Mouse (Mus musculus): ENCODE measurements at regions not wholly inside any gene's neighbourhood (a gene's known extent, or its start where the extent isn't known, plus 50 kb on each side); places are given as distances from the start of the nearest gene placed in this dataset.
"Not testable (repeated sequence)": the region's sequence is repeated elsewhere in the genome, so short reads cannot be mapped to it uniquely, and the experiment has no call there.

DNA sequence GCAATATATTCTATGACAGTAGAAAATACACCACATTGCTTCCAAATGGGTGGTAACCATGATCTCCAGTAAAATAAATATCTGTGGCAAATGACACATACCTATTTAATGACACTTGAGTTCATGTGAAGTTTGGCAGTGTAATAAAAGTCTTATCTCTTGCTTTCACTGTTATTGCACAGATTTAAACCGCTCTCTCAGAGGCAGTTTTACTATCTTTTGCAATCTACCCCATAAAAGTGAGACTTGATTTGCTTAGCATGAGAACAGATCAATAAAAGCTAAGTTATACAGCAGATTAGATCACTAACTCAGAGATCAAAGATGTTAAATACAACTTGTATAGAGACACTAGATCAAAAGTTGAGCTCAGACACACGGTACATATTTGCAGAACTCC, 510.2 kb downstream of the Isl1 start:
- H3K9ac ChIP-seq (replicated peaks): no peak overlapping the region
- no peak overlapping the region for H3K27ac ChIP-seq
- no peak for ATAC-seq (ENCODE audit: insufficient number of reproducible peaks, insufficient read depth, low FRiP score, low TSS enrichment, low read depth)
- H3K4me1 ChIP-seq (replicated peaks): no peaks in the 10 kb centered on the region
- H3K4me2 ChIP-seq: no peak overlapping the region
- H3K36me3 ChIP-seq: no peaks in the 10 kb centered on the region
- no peak overlapping the region for H3K4me3 ChIP-seq (replicated peaks)
- WGBS: 32% methylated on average over 2 of the region's 2 CpGs
- no peaks in the 10 kb centered on the region for H3K9me3 ChIP-seq
- no peaks in the 10 kb centered on the region for H3K27me3 ChIP-seq

DNA sequence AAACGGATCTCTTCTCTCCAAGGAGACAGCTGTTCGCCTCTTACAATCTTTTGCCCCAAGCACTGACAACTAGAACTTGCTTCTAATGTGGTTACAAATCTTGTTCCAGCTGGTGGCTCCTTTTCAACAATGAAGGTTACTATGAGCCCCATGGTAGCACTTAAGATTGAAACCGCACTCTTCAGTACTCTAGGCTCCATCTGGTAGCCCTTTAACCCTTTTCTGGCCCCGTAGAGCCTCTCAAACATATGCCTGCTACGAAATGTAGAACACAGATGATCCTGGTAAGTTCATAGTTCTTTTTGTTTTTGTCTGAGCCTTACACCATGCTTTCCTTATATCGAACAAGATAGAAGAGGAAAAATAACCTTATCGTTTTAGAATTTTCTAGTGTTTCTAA, 558.2 kb downstream of the Isl1 start:
- H3K27ac ChIP-seq: no peak overlapping the region
- no peaks in the 10 kb centered on the region for H3K27me3 ChIP-seq
- no peak overlapping the region for H3K9ac ChIP-seq (replicated peaks)
- no peak overlapping the region for H3K4me2 ChIP-seq
- H3K36me3 ChIP-seq: no peaks in the 10 kb centered on the region
- ATAC-seq (ENCODE audit: insufficient number of reproducible peaks, insufficient read depth, low FRiP score, low TSS enrichment, low read depth): no peak
- H3K4me3 ChIP-seq (replicated peaks): no peak overlapping the region
- no peaks in the 10 kb centered on the region for H3K9me3 ChIP-seq
- WGBS: 58% methylated on average over 7 of the region's 7 CpGs
- no peaks in the 10 kb centered on the region for H3K4me1 ChIP-seq (replicated peaks)

- H3K9ac ChIP-seq (replicated peaks); H3K27me3 ChIP-seq; H3K4me3 ChIP-seq (replicated peaks); H3K36me3 ChIP-seq; H3K27ac ChIP-seq; ATAC-seq (ENCODE audit: insufficient number of reproducible peaks, insufficient read depth, low FRiP score, low TSS enrichment, low read depth); H3K9me3 ChIP-seq; H3K4me1 ChIP-seq (replicated peaks); H3K4me2 ChIP-seq: not testable (repeated sequence)
- 77% methylated on average over 1 of the region's 1 CpGs for WGBS
Observed at GRCm38 (mm10) chr13:115742080-115742479, 567.4 kb downstream of the Isl1 start.

DNA sequence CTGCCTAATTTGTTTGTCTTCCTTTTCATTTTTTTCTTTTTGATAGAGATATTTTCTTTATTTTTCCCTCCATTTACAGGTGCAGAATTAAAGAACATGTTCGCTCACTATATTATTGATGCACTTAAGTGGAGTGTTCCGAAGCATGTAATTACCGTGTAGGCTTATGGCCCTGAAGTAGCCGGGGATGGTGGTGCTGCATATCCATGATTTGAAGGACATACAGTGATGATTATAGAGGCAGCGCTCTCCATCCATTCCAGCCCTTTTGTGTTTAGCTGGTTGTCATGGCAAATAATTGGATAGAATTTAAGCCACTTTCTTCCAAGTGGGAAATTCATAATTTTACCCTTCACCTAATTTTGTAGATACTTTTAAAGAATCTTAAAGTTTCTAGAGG, 581.5 kb downstream of the Isl1 start:
- no peak for ATAC-seq (ENCODE audit: insufficient number of reproducible peaks, insufficient read depth, low FRiP score, low TSS enrichment, low read depth)
- Histone ChIP-seq H3K9me3 (no peaks in the 10 kb centered on the region), H3K36me3 (no peaks in the 10 kb centered on the region), H3K4me1 (replicated peaks) (no peaks in the 10 kb centered on the region), H3K9ac (replicated peaks) (no peak overlapping the region), H3K4me3 (replicated peaks) (no peak overlapping the region), H3K27ac (no peak overlapping the region), H3K27me3 (no peaks in the 10 kb centered on the region), H3K4me2 (no peak overlapping the region)
- 89% methylated on average over 5 of the region's 5 CpGs for WGBS

DNA sequence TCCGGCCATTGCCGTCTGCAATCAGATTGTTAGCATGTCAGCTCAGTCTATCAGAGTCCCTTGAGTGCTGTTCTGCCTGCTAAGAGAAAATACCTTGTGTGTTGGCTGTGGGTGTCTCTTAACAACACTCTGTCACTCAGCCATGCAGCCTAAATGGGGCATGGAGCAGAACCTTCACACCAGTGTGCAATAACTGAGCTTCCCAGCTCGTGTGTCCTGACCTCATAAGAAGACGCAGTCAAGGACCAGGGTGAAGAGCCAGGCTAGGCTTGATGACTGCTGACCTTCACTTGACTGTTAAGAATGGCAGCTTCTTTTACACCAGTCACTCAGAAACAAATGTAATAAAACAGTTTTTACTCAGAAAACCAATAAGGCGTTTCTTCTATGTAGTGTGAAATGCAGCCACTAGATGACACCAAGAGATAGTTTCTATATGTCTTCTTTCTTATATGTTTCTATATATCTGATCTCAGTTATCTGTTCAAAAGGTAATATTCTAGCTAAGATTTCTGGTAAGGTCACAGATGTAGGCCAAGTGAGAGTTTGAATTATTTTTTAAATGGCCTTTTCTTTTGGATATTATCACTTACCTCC, 584.0 kb downstream of the Isl1 start:
- H3K36me3 ChIP-seq: no peaks in the 10 kb centered on the region
- H3K4me2 ChIP-seq: no peak overlapping the region
- no peak for ATAC-seq (ENCODE audit: insufficient number of reproducible peaks, insufficient read depth, low FRiP score, low TSS enrichment, low read depth)
- H3K27ac ChIP-seq: no peak overlapping the region
- H3K4me1 ChIP-seq (replicated peaks): no peaks in the 10 kb centered on the region
- no peaks in the 10 kb centered on the region for H3K9me3 ChIP-seq
- no peaks in the 10 kb centered on the region for H3K27me3 ChIP-seq
- no peak overlapping the region for H3K9ac ChIP-seq (replicated peaks)
- 53% methylated on average over 5 of the region's 5 CpGs for WGBS
- no peak overlapping the region for H3K4me3 ChIP-seq (replicated peaks)

DNA sequence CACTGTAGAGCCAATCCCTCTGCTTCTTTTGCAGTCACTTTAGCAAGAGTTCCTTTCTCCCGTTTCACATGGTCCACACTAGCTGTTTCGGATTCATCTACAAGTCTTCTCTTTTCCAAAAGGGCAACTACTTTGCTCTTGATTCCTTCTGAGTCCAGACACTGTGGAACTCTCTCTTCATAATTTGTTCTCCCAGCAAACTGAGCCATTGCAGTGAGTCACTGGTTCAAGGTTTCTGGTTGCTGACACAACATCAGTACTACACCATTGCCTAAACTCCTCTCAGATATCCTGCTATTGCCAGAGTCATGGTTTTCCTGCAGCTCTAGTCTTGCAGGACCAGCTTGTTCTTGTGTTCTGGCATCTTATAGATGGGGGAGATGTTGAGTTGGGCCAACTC, 590.2 kb downstream of the Isl1 start:
- no peak for ATAC-seq (ENCODE audit: insufficient number of reproducible peaks, insufficient read depth, low FRiP score, low TSS enrichment, low read depth)
- Histone ChIP-seq H3K27me3 (no peaks in the 10 kb centered on the region), H3K4me1 (replicated peaks) (no peaks in the 10 kb centered on the region), H3K9ac (replicated peaks) (no peak overlapping the region), H3K4me3 (replicated peaks) (no peak overlapping the region), H3K36me3 (no peaks in the 10 kb centered on the region), H3K27ac (no peak overlapping the region), H3K4me2 (no peak overlapping the region), H3K9me3 (no peaks in the 10 kb centered on the region)
- 88% methylated on average over 2 of the region's 2 CpGs for WGBS

GRCm38 (mm10) chr13:115718859-115719258, 590.6 kb downstream of the Isl1 start:
- H3K4me2 ChIP-seq: no peak overlapping the region
- H3K27me3 ChIP-seq: no peaks in the 10 kb centered on the region
- ATAC-seq (ENCODE audit: insufficient number of reproducible peaks, insufficient read depth, low FRiP score, low TSS enrichment, low read depth): no peak
- H3K36me3 ChIP-seq: no peaks in the 10 kb centered on the region
- WGBS: 35% methylated on average over 5 of the region's 5 CpGs
- H3K27ac ChIP-seq: no peak overlapping the region
- no peaks in the 10 kb centered on the region for H3K4me1 ChIP-seq (replicated peaks)
- H3K9ac ChIP-seq (replicated peaks): no peak overlapping the region
- no peaks in the 10 kb centered on the region for H3K9me3 ChIP-seq
- H3K4me3 ChIP-seq (replicated peaks): no peak overlapping the region

DNA sequence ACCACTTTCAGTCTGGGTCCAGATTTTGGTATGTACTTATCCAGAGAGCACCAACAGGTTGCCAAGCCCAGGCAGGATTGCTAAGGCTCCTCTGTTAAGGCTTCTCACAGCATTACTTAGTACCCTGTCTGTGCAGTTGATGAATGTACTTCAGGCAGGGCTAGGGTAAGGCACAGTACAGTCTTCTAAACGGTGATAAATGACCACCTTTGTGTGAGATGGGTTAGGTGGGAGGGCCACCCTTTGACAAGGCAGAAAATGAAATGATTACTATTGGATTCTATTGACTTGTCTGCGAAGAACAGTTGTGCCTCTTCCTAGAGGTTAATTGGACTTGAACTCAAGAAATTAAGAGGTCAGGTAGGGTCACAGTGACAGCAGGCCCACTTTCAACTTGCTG, 594.4 kb upstream of the Itga1 start:
- H3K9me3 ChIP-seq: no peaks in the 10 kb centered on the region
- no peak overlapping the region for H3K4me3 ChIP-seq (replicated peaks)
- no peak overlapping the region for H3K9ac ChIP-seq (replicated peaks)
- no peaks in the 10 kb centered on the region for H3K27me3 ChIP-seq
- WGBS: 9% methylated on average over 2 of the region's 2 CpGs
- H3K4me2 ChIP-seq: no peak overlapping the region
- no peak overlapping the region for H3K27ac ChIP-seq
- H3K36me3 ChIP-seq: no peaks in the 10 kb centered on the region
- no peaks in the 10 kb centered on the region for H3K4me1 ChIP-seq (replicated peaks)
- no peak for ATAC-seq (ENCODE audit: insufficient number of reproducible peaks, insufficient read depth, low FRiP score, low TSS enrichment, low read depth)

- Histone ChIP-seq H3K36me3 (no peaks in the 10 kb centered on the region), H3K27me3 (no peaks in the 10 kb centered on the region), H3K4me3 (replicated peaks) (no peak overlapping the region), H3K9me3 (no peaks in the 10 kb centered on the region), H3K27ac (no peak overlapping the region), H3K4me2 (no peak overlapping the region), H3K9ac (replicated peaks) (no peak overlapping the region), H3K4me1 (replicated peaks) (no peaks in the 10 kb centered on the region)
- no peak for ATAC-seq (ENCODE audit: insufficient number of reproducible peaks, insufficient read depth, low FRiP score, low TSS enrichment, low read depth)
- WGBS: 32% methylated on average over 4 of the region's 4 CpGs
Observed at GRCm38 (mm10) chr13:115687426-115687825, 585.7 kb upstream of the Itga1 start.

DNA sequence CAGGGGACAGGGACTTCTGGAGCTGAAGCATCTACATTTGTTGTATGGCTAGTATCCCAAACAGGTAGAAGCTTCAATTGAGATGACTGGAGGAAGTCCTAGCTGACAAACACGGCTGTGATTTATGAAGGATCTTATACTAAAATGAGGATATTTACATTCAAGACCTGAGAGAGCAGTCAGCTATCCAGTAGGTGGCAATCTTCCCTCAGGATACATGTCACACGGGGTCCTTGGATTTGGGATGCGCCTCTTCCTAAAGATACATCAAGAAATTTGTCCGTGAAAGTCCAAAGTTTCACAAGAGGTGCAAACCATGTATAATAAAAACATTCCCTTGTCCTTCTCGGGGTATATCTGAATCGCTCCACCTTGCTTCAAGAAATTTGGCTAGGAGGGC, 577.8 kb upstream of the Itga1 start:
- Histone ChIP-seq H3K27me3 (no peaks in the 10 kb centered on the region), H3K9me3 (no peaks in the 10 kb centered on the region), H3K9ac (replicated peaks) (no peak overlapping the region), H3K36me3 (no peaks in the 10 kb centered on the region), H3K27ac (no peak overlapping the region), H3K4me3 (replicated peaks) (no peak overlapping the region), H3K4me2 (no peak overlapping the region), H3K4me1 (replicated peaks) (no peaks in the 10 kb centered on the region)
- 43% methylated on average over 6 of the region's 6 CpGs for WGBS
- no peak for ATAC-seq (ENCODE audit: insufficient number of reproducible peaks, insufficient read depth, low FRiP score, low TSS enrichment, low read depth)

GRCm38 (mm10) chr13:115676836-115677235, 575.1 kb upstream of the Itga1 start:
- no peaks in the 10 kb centered on the region for H3K27me3 ChIP-seq
- no peak overlapping the region for H3K4me3 ChIP-seq (replicated peaks)
- no peak for ATAC-seq (ENCODE audit: insufficient number of reproducible peaks, insufficient read depth, low FRiP score, low TSS enrichment, low read depth)

GRCm38 (mm10) chr13:115673729-115674128, 572.0 kb upstream of the Itga1 start:
- Histone ChIP-seq H3K9ac (replicated peaks) (no peak overlapping the region), H3K4me1 (replicated peaks) (peaks cover 4% of the 10 kb centered on the region; the same call in 1 of the 2 replicates), H3K27ac (no peak overlapping the region), H3K4me3 (replicated peaks) (no peak overlapping the region), H3K9me3 (no peaks in the 10 kb centered on the region), H3K4me2 (no peak overlapping the region), H3K36me3 (no peaks in the 10 kb centered on the region), H3K27me3 (no peaks in the 10 kb centered on the region)
- no peak for ATAC-seq (ENCODE audit: insufficient number of reproducible peaks, insufficient read depth, low FRiP score, low TSS enrichment, low read depth)
- 10% methylated on average over 5 of the region's 5 CpGs for whole genome bisulfite sequencing

More at GRCm38 (mm10) chr13:115676836-115677235, 575.1 kb upstream of the Itga1 start:
- H3K4me1 ChIP-seq (replicated peaks): peaks cover 4% of the 10 kb centered on the region; the same call in 1 of the 2 replicates
- no peaks in the 10 kb centered on the region for H3K36me3 ChIP-seq
- no peak overlapping the region for H3K4me2 ChIP-seq
- no peak overlapping the region for H3K9ac ChIP-seq (replicated peaks)
- WGBS: 31% methylated on average over 5 of the region's 5 CpGs
- H3K9me3 ChIP-seq: no peaks in the 10 kb centered on the region
- H3K27ac ChIP-seq: no peak overlapping the region

Measured in limb, embryonic 12.5 days (tissue).